Mouse (Mus musculus) limb, embryonic 10.5 days (tissue): ENCODE data around the gene Ybey. TPM values are rescaled to one million over a fixed set of nuclear protein-coding genes. Genes with fewer than 3 reads are reported as not detected.

ENCODE experiments used
- DNase-seq: peaks from one replicate; pipeline ENCODE4 v3.0.0-alpha.2; 2017; ENCODE audit warnings: low spot score
- H3K27ac ChIP-seq: fragments of 300-500 bp; sonication (generic); 2 replicates; pipeline ENCODE4 v1.5.1; 2016; ENCODE audit warnings: mild to moderate bottlenecking
- H3K27me3 ChIP-seq: fragments of 300-500 bp; sonication (generic); 2 replicates; pipeline ENCODE4 v1.6.1; 2016; ENCODE audit warnings: low read depth, mild to moderate bottlenecking; ENCODE audit not compliant: poor library complexity, severe bottlenecking
- H3K36me3 ChIP-seq: fragments of 300-500 bp; sonication (generic); 2 replicates; pipeline ENCODE4 v1.6.1; 2016; ENCODE audit warnings: mild to moderate bottlenecking, moderate library complexity
- H3K4me1 ChIP-seq: fragments of 300-500 bp; sonication (generic); 2 replicates; pipeline ENCODE4 v1.6.1; 2016
- H3K4me3 ChIP-seq: fragments of 300-500 bp; sonication (generic); 2 replicates; pipeline ENCODE4 v1.5.1; 2016; ENCODE audit warnings: mild to moderate bottlenecking, moderate library complexity
- H3K9me3 ChIP-seq: fragments of 300-500 bp; sonication (generic); replicated peaks from 2 replicates; pipeline ENCODE4 v1.6.1; 2016; ENCODE audit warnings: mild to moderate bottlenecking
- WGBS: fragments of 180-500 bp; shearing (Covaris S2); methylation state at CpG from one replicate; pipeline ENCODE4 v1.1.7; 2016; 5-methylcytosine and 5-hydroxymethylcytosine counted together
- polyA plus RNA-seq: library from polyadenylated mRNA; unstranded; fragments of >200 nt; fragmentation: Nextera tagmentation; extraction: Ambion mirVana; gene quantifications from 2 replicates; pipeline ENCODE4 v1.2.1, GENCODE M21; 2016

The Ybey gene
- 11.5 and 11.6 TPM in 2 replicates for polyA plus RNA-seq

- peak; percentile 96 for DNase-seq
- 2% methylated on average over 55 of the region's 55 CpGs for WGBS
- no peaks in the 10 kb centered on the region for H3K27me3 ChIP-seq
- peak within 1 kb of the TSS; percentile 92 for H3K27ac ChIP-seq
- H3K4me1 ChIP-seq: peaks cover 3% of the 10 kb centered on the region; the same call in 1 of the 2 replicates
- peak within 1 kb of the TSS; percentile 69 for H3K4me3 ChIP-seq
- H3K9me3 ChIP-seq: no peaks in the 10 kb centered on the region
- H3K36me3 ChIP-seq: peaks cover 56% of the 10 kb centered on the region
Measured at GRCm38 (mm10) chr10:76468203-76469162, at the start of gene Ybey, which contains the start of gene Mcm3ap. Ybey (minus strand) TSS chr10:76469114. Mcm3ap (plus strand) TSS chr10:76468927.

- WGBS: 48% methylated on average over 5 of the region's 5 CpGs
- peaks cover 95% of the 10 kb centered on the region for H3K36me3 ChIP-seq
- H3K27ac ChIP-seq: no peak overlapping the region
- DNase-seq: peak; percentile 86
- no peak overlapping the region for H3K4me3 ChIP-seq
- H3K4me1 ChIP-seq: no peaks in the 10 kb centered on the region
- H3K9me3 ChIP-seq: no peaks in the 10 kb centered on the region
- H3K27me3 ChIP-seq: no peaks in the 10 kb centered on the region
Measured at GRCm38 (mm10) chr10:76512965-76513583, 44.2 kb upstream of the Ybey start.

GRCm38 (mm10) chr10:76505865-76506264 lies 37.0 kb upstream of the Ybey start:
- DNase-seq: no peak
- H3K9me3 ChIP-seq: no peaks in the 10 kb centered on the region
- H3K4me1 ChIP-seq: no peaks in the 10 kb centered on the region
- H3K27ac ChIP-seq: no peak overlapping the region
- WGBS: 95% methylated on average over 7 of the region's 7 CpGs
- H3K4me3 ChIP-seq: no peak overlapping the region
- no peaks in the 10 kb centered on the region for H3K27me3 ChIP-seq
- peaks cover 90% of the 10 kb centered on the region for H3K36me3 ChIP-seq

- no peaks in the 10 kb centered on the region for H3K4me1 ChIP-seq
- no peak overlapping the region for H3K27ac ChIP-seq
- H3K27me3 ChIP-seq: no peaks in the 10 kb centered on the region
- no peaks in the 10 kb centered on the region for H3K9me3 ChIP-seq
- H3K36me3 ChIP-seq: peaks cover 92% of the 10 kb centered on the region
- H3K4me3 ChIP-seq: no peak overlapping the region
- WGBS: 90% methylated on average over 11 of the region's 11 CpGs
- DNase-seq: no peak
Measured at GRCm38 (mm10) chr10:76504271-76504943, 35.5 kb upstream of the Ybey start.

- 97% methylated on average over 4 of the region's 4 CpGs for WGBS
- no peaks in the 10 kb centered on the region for H3K27me3 ChIP-seq
- peaks cover 93% of the 10 kb centered on the region for H3K36me3 ChIP-seq
- DNase-seq: no peak
- H3K9me3 ChIP-seq: no peaks in the 10 kb centered on the region
- no peaks in the 10 kb centered on the region for H3K4me1 ChIP-seq
- no peak overlapping the region for H3K27ac ChIP-seq
- H3K4me3 ChIP-seq: no peak overlapping the region
Measured at GRCm38 (mm10) chr10:76497522-76497921, 28.6 kb upstream of the Ybey start.

- 94% methylated on average over 7 of the region's 7 CpGs for WGBS
- H3K27me3 ChIP-seq: no peaks in the 10 kb centered on the region
- peaks cover 90% of the 10 kb centered on the region for H3K36me3 ChIP-seq
- no peak overlapping the region for H3K4me3 ChIP-seq
- no peaks in the 10 kb centered on the region for H3K4me1 ChIP-seq
- H3K27ac ChIP-seq: no peak overlapping the region
- H3K9me3 ChIP-seq: no peaks in the 10 kb centered on the region
- no peak for DNase-seq
Measured at GRCm38 (mm10) chr10:76496366-76496765, 27.5 kb upstream of the Ybey start.

- Histone ChIP-seq H3K9me3 (no peaks in the 10 kb centered on the region), H3K27me3 (no peaks in the 10 kb centered on the region), H3K4me3 (no peak overlapping the region), H3K4me1 (no peaks in the 10 kb centered on the region), H3K36me3 (peaks cover 90% of the 10 kb centered on the region), H3K27ac (no peak overlapping the region)
- DNase-seq: no peak
- WGBS: 92% methylated on average over 6 of the region's 6 CpGs
Measured at GRCm38 (mm10) chr10:76495501-76495900, 26.6 kb upstream of the Ybey start.

GRCm38 (mm10) chr10:76493527-76493926 lies 24.6 kb upstream of the Ybey start:
- Histone ChIP-seq H3K4me3 (no peak overlapping the region), H3K36me3 (peaks cover 90% of the 10 kb centered on the region), H3K9me3 (no peaks in the 10 kb centered on the region), H3K27ac (no peak overlapping the region), H3K4me1 (no peaks in the 10 kb centered on the region), H3K27me3 (no peaks in the 10 kb centered on the region)
- WGBS: 88% methylated on average over 1 of the region's 1 CpGs
- DNase-seq: no peak

GRCm38 (mm10) chr10:76489205-76489604 lies 20.3 kb upstream of the Ybey start:
- WGBS: 90% methylated on average over 15 of the region's 15 CpGs
- Histone ChIP-seq H3K36me3 (peaks cover 96% of the 10 kb centered on the region), H3K9me3 (no peaks in the 10 kb centered on the region), H3K4me1 (no peaks in the 10 kb centered on the region), H3K4me3 (no peak overlapping the region), H3K27ac (no peak overlapping the region), H3K27me3 (no peaks in the 10 kb centered on the region)
- DNase-seq: no peak

GRCm38 (mm10) chr10:76488265-76488664 lies 19.4 kb upstream of the Ybey start:
- DNase-seq: no peak
- H3K27ac ChIP-seq: no peak overlapping the region
- 93% methylated on average over 8 of the region's 8 CpGs for WGBS
- H3K9me3 ChIP-seq: no peaks in the 10 kb centered on the region
- peaks cover 96% of the 10 kb centered on the region for H3K36me3 ChIP-seq
- no peak overlapping the region for H3K4me3 ChIP-seq
- no peaks in the 10 kb centered on the region for H3K4me1 ChIP-seq
- no peaks in the 10 kb centered on the region for H3K27me3 ChIP-seq

GRCm38 (mm10) chr10:76486302-76486701 lies 17.4 kb upstream of the Ybey start:
- Histone ChIP-seq H3K9me3 (no peaks in the 10 kb centered on the region), H3K36me3 (peaks cover 99% of the 10 kb centered on the region), H3K4me3 (no peak overlapping the region), H3K27ac (no peak overlapping the region), H3K27me3 (no peaks in the 10 kb centered on the region), H3K4me1 (no peaks in the 10 kb centered on the region)
- 96% methylated on average over 2 of the region's 2 CpGs for WGBS
- no peak for DNase-seq

- Histone ChIP-seq H3K27me3 (no peaks in the 10 kb centered on the region), H3K4me3 (no peak overlapping the region), H3K36me3 (peaks cover 98% of the 10 kb centered on the region), H3K9me3 (no peaks in the 10 kb centered on the region), H3K27ac (no peak overlapping the region), H3K4me1 (no peaks in the 10 kb centered on the region)
- 92% methylated on average over 6 of the region's 6 CpGs for WGBS
- DNase-seq: no peak
Measured at GRCm38 (mm10) chr10:76481480-76481879, 12.6 kb upstream of the Ybey start.

GRCm38 (mm10) chr10:76480851-76481250 lies 11.9 kb upstream of the Ybey start:
- 92% methylated on average over 13 of the region's 13 CpGs for WGBS
- Histone ChIP-seq H3K4me1 (no peaks in the 10 kb centered on the region), H3K27ac (no peak overlapping the region), H3K27me3 (no peaks in the 10 kb centered on the region), H3K4me3 (no peak overlapping the region), H3K36me3 (peaks cover 98% of the 10 kb centered on the region), H3K9me3 (no peaks in the 10 kb centered on the region)
- DNase-seq: no peak
